Mouse (Mus musculus) B cell, adult 2 months (primary cell): ENCODE data around the gene S100a6.

ENCODE experiments used
- DNase-seq, 2 experiments: peaks; one replicate each; pipeline ENCODE4 v3.0.0; 2022

S100a6 gene

DNA sequence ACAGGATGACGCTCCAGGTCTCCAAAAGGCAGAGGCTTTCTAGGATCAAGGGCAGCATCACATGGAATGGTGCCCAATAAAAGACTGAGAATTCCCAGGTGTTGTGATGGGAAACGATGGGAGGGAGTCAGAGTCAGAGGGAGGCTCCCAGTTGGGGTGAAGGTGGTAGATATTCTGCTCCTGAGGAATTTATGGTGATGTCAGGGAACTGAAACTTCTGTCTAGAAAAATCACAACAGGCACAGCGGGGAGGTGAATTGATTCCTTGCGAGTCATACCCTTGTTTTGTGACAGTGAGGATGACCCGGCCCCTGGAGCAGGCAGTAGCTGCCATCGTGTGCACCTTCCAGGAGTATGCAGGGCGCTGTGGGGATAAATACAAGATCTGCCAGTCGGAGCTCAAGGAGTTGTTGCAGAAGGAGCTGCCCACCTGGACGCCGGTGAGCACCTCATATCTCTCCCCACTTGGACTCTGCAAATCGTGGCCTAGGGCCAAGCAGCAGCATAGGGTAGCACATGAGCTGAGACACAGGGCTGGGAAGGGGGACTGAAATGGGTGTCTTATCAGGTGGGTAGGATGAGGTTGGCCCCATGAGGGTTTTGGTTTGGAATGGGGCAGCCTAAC, 11.1 kb upstream of the S100a6 start, which contains the start of gene Gm42674:
Gm42674 (plus strand) TSS at position 419 of the 625 bp plus-strand sequence.
- no peak for DNase-seq

DNA sequence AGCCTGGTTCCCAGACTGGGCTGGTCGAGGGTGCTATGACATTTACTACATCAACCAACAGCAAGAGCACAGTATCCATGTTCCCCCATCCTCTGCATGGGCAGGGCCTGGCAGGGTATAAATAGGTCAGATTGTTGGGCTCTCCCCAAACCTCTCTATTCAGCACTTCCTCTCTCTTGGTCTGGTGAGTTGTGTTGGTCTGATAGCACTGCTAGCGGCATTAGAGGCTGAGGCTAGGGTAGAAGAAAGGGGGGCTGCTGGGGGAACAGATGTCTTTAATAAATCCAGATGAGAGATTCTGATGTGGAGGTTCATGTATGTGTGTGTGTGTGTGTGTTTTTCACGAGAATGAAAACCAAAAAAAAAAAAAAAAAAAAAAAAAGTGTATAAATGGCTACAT, 9.1 kb upstream of the S100a6 start, which contains the start of gene S100a4:
S100a4 (plus strand) TSS at position 149 of the 400 bp plus-strand sequence.
- DNase-seq = peak; percentile 58 to 63

DNA sequence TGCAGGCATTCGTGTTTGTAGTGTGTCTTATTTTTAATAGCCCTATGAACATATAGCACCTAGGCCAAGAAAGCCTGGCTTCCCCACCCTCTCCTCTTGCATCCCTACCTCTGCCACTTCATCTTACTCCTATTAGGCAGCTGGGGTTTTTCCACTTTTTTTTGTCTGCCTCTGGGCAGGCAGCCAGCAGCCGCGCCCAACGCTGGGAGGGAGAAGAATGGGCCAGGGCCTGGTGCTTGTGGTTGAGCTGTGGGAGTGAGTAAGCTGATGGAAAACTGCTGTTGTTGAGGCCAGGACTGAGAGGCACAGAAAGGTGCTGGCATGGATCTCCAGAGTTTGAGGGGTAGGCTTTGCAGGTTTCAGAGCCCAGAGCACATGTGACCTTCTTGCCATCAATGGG, 8.3 kb upstream of the S100a6 start:
- no peak for DNase-seq

DNA sequence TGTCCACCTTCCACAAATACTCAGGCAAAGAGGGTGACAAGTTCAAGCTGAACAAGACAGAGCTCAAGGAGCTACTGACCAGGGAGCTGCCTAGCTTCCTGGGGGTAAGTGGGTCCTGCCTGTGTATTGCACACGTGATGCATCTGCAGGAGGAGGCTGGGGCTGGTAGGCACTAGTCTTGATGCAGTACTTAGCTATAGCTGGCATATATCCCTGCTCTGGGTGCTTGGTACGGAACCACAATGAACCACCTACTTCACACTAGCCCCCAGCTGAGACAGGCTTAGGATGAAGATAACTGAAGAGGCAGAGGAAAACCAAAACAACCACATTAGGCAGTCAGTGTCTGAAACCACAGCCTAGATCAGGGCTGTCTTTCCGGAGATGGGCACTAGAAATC, 7.6 kb upstream of the S100a6 start:
- DNase-seq = no peak

DNA sequence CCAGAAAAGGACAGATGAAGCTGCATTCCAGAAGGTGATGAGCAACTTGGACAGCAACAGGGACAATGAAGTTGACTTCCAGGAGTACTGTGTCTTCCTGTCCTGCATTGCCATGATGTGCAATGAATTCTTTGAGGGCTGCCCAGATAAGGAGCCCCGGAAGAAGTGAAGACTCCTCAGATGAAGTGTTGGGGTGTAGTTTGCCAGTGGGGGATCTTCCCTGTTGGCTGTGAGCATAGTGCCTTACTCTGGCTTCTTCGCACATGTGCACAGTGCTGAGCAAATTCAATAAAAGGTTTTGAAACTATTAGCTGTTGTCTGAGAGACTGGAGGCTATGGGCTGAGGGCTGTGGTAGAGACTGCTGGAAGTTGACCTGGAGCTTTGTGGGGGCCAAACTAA, 6.9 kb upstream of the S100a6 start:
- DNase-seq = no peak

DNA sequence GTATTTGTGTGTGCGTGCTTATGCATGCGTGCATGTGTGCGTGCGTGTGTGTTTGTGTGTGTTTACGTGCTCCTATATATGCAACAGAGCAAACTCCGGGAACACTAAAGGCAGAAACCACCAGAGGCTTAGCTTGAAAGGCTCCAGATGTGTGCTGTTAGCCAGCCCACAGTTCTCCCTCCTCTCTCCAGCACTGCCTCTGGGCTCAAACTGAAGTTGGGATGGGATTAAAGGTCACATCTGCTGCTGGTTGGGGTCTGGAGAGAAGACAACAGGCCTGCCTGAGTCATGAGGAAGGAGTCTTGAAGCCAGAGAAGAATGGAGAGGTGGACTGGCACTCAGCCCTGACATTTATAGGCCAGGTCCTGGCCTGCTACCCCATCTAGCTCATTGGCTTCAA, 6.5 kb upstream of the S100a6 start:
- DNase-seq = no peak

DNA sequence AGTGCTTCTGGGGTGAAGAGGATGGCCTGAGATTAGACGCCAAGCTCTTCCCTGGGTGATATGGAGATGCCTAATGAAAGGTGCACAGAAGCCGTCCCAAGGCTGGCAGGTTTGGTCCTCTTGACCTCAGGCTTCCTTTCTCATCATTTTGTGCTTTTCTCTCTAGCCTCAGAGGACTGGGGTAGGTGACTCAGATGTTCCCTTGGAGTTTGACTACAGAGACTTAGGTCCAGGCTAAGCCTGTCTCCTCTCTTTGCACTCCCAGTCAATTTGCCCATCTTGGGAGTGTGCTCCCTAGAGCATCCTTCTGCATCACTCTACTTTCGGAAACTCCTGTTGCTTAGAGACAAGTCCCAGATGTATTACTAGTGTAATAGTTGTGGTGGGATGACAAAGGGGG, 5.3 kb upstream of the S100a6 start:
- no peak for DNase-seq

DNA sequence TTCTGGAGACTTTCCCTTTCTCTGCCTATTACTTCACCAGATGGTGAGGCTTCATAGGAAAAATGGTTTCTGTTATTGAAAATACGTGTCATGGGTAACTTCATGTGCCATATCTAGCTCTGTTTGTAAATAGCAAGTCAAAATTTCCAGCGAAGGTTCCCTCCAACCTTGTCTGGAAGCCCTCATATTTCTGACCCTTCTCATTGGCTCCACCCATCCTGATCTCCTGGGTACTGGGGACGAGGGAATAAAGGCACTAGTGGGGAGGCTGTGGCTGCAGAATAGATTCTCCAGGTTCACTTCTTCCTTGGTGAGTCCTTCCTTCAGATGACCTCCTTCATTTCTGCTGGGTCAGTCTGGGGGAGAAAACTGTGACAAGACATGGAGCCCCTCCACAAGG, 4.5 kb upstream of the S100a6 start, which contains the start of gene S100a5:
S100a5 (plus strand) TSS at position 301 of the 400 bp plus-strand sequence.
- DNase-seq = no peak

DNA sequence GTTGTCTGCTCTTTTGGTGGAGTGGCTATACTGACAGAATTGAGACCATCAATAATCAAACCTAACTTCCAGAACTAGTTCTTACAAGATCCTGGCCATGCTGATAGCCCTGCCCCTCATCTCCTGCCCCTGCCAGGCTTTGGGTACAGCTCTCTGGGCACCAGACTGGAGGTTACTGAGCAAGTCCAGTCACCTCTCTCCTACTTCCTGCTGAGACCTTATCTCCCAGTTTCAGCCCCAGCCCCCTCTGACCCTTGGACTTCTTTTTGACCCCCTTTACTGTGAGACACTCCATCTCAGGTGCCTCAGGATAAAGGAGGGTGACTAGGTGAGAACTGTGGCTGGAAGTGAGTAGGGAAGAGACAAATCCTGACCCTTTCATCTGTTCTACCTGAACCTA, 3.6 kb upstream of the S100a6 start:
- peak; percentile 26 to 32 for DNase-seq

DNA sequence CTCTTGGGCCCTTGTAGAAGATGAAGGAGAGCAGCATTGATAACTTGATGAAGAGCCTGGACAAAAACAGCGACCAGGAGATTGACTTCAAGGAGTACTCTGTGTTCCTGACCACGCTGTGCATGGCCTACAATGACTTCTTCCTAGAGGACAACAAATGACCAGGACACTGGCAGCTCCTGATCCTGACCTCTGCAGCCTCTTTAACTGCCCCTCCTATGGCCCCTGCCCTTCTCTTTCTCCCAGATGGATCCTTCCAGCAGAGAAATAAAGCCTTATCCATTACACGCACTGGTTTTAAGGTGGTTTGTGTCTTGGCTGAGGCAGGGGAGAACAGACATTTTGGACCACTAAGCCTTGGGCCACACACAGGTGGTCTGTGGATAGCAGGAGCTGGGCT, 1.2 kb upstream of the S100a6 start:
- no peak for DNase-seq

DNA sequence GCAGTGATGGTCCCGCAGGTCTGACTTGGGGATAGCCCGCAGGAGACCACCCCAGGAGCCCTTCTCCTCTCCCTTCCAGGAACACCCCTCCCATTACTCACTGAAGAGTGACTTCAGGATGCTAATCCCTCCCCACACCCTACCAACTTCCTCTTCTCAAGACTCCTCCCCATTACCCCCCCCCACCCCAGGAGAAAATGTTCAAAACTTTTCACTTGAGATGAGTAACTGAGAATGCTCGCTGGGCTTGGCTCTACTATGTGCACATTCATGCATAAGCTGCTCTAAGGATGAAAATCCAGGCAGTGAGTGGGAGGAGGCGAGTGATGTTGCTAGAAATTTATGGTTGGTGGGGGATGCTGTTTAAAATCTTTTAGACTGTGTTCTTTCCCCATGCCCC, 621 bp upstream of the S100a6 start:
- DNase-seq = peak; percentile 45 to 54

DNA sequence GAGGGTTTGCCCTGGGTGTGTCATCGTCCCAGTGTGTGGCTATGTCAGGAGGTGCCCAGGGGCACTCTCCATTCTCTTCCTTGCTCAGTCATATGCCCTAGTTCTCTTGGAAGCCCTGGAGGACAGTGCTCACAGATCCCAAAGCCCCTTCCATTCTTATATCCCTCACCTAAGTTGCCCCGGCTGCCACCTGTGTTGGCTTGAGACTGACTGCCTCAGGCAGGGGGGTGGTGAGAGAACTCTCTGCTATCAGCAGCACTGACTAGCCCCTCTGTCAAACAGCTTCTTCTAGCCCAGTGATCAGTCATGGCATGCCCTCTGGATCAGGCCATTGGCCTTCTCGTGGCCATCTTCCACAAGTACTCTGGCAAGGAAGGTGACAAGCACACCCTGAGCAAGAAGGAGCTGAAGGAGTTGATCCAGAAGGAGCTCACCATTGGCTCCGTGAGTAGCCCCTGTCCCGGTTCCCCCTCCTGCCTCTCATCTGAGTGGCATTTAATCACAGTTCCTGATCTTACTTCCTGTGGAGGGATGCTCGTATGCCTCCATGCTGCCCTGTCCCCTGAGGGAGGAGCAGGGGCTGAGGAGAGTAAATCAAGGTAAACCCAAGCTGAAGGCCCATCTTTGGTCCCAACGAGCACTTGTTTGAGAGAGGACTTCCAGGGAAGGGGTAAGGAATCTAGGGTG, 922 bp downstream of the S100a6 start:
- DNase-seq = peak; percentile 28 to 35

DNA sequence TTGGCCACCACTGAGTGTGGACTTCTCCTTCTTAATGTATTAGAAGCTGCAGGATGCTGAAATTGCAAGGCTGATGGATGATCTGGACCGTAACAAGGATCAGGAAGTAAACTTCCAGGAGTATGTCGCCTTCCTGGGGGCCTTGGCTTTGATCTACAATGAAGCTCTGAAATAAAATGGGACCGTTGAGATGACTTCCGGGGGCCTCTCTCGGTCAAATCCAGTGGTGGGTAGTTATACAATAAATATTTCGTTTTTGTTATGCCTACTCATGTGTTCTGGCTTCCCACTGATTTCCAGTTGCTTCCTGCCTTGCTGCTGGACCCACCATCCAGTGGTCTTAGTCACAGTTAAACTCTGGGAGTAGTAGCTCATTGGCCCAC, 1.5 kb downstream of the S100a6 start:
- no peak for DNase-seq

DNA sequence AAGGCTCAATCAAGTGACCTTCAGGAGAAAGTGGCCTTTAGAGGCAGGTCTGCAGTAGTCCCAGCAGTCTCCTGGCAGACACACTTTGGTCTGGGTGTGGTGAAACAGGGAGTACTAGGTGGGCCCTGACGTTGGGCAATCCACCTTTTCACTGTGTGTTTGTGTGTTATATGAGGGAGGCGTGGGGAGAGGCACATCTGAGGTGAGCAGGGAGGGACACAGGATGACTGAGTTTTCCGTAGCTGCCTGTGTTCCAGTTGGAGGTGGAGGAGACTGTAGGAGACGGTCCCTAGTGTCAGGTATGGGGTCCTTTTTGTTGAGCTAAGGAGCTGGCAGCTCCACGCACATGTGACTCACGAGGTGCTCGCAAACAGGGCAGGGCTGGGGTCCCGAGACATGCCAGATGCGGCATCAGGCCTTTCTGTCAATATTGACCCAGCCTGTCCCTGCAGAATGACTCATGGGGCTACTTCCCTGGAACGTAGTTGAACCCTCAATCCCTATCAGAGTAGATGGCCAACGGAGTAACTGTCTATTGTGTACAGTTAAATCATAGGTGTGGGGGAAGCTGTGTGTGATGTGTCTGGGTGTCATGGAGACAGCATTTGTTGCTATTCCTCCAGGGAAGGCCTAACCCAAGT, 2.0 kb downstream of the S100a6 start:
- no peak for DNase-seq

DNA sequence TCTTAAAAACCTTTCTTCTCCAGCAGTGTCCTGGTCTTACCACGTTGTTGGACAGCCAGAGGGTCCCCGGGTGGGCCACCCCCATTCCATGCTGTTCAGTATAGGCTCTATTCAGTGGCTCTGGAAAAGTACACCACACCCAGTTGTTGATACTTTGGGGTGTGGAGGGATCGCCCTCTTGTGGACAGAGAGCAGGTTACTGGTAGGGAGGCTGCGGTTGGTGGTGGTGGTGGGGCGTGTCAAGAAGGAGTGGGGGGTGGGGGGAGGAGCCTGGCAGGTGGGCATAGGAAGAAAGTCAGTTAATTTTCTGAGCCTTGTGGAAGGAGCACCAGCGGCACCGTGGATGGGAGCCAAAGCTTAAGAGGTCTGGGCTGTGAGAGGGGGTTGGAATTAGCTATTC, 2.7 kb downstream of the S100a6 start:
- DNase-seq = peak; percentile 82 to 87

DNA sequence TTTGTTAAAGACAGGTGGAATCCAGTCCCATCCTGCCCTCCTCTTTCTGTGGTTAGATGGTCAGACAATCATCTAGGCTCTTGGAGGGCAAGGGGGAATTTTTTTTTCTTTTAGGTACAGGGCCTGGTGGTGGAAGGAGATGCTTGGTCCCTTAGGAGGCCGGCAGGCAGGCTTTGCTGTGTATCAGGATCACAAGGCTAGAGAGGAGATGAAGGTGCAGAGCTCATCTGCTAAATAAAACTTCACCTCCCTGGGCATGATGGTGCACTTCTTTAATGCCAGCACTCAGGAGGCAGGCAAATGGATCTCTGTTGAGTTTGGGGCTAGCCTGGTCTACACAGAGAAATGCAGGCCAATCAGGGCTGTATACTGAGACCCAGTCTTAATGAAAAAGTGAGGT, 3.2 kb downstream of the S100a6 start:
- DNase-seq = no peak

DNA sequence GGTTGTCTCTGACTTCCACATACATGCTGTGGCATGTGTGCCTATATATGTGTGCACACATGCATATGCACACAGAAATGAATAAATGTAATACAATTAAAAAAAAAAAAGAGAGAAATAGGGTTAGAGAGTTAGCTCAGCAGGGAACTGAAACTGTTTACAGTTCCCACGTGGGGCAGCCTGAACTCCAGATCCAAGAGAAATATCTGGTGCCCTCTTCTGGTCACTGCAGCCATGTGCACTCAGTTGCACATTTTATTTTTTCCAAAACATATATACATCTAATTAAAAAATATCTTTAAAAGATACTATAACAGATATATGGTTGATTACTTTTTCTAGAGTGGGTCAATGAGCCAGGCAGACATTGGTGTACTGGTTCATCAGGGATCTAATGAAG, 4.9 kb downstream of the S100a6 start:
- peak; percentile 53 to 63 for DNase-seq

DNA sequence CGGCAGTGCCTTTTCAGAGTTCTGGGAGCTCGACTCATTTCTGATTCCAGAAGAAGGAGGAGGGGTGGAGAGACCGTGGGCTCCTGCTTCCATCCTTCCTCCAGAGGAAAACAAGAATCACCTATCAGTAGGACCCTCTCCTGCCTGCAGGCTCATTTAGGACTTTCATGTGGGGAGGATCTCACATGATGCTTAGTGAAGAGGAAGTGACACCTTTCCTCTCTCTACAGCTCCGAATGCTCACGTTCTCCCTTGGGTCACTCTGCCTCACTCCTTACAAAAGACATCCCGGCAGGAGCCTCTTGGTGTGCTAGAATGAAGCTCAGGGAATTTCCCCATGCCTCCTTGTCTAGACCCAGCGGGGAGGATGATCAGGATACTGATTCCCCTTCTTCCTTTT, 8.9 kb downstream of the S100a6 start:
- no peak for DNase-seq

DNA sequence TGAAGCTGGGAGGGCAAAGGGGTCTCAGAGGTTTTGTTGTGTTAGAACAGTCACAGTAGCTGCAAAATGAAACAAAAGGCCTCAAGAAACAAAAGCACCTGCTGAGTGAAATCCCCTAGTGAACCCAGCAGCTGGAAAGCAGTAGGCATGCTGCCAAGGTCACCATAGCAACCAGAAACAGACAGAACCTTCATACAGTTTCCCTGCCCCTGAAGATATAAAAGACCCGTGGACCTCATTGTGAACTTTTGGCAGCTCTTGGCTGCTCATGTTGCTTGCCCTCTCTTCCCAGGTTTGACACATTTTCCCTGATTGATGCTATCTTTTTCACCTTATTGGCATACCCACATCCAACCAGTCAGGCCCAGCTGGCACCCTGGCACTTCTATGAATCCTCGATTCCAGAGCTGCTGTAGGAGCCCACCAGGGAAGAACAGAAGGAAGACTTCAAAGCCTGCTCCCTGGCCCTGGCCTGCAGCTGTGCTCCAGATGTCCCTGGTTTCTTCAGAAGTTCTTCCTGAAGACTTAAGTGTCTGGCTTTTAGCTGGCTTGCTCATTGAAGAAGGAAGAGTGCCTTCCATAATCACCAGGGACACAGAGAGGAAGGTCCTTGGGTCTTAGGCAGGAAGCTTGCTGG, 10.9 kb downstream of the S100a6 start:
- DNase-seq = peak; percentile 33 to 41

DNA sequence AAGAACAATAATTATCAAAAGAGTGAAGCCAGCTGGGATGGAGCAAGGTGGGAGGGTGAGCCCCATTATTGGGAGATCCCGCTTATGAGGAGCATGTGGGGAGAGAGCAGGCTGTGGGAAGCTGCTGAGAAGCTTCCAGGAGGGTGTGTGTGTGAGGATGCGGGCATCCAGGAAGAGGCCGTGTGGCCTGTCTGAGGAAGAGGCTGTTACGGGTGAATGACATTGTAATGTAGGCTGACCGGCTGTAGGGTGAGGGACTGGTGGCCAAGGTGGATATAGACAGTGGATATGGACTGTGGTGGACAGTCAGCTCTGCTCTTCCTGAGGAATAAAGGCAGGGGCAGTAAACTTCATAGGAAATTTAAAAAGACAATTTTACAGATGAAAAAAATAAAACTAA, 12.8 kb downstream of the S100a6 start:
- DNase-seq = no peak

DNA sequence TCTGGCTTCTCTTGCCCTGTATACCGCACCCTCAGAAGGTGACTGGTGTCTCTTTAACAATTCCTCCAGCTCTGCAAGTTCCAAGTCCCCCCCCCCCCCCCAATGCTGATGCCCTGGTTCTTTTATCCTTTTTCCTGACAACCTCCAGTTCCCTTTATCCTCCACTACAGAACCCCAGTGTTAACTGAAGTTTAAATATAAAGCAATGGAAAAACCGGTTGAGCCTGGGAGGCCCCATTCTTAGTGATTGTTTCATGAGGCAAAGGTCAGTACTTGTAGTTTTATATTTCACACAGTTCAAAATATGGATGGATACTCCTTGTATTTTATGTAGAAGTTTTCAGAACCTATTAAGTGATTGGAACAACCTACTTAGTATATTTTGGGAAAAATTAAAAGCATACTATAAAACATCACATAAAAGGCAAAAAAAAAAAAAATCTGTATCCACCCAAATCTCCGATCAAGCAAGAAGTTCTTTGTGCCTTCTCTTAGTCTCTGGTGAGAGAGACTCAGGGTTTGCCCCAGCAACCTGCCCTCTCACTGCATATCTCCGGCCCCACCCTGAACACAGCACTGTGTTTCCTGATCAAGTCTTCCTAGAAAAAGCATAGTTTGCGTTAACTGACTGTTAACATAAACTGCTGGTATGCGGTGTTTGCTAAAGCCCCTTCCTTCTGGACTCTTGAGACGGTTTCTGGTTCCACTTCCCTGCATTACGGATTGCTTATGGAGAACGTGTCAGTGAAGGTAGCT, 13.8 kb downstream of the S100a6 start:
- DNase-seq = no peak

DNA sequence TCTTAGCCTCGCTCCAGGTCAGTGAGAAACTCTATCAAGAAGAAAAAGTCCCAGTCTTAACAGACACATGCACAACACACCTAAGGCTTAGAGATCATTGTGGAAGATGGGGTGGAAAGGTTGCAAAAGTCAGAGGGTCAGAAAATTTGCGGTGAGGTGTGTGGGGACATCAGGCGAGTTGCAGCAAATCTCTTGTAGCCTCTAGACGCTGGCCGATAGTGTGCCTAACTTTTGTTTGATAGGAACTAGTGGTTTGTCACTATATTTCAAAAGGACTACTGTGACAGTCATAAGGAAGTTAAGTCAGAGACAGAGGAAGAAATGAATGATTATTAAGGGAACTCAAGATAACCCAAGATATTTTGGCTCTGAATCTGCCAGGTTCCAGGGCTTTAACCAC, 14.7 kb downstream of the S100a6 start:
- no peak for DNase-seq

DNA sequence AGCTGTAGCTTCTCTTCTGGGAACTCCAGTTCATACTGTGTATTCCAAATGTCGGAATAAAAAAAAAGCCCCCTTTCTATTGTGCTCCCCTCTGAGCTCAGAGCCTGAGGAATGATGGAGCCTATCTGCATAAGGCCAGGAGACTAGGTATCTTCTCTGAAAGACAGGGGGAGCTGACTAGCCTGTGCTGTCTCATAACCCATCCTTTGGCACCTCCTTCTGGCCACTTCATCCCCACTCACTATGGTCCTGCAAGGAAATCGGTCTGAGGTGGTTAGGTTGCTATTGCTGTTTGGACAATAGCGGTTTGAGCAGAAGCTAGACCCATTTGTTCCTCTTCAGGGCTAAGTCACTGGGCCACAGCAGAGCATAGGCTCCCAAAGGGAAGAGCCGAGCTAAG, 15.1 kb downstream of the S100a6 start:
- DNase-seq = peak; percentile 49 to 60
